Mouse (Mus musculus): ENCODE measurements around the gene Sec16a. TPM values are rescaled to one million over a fixed set of nuclear protein-coding genes. Genes with fewer than 3 reads are reported as not detected.

Gene Sec16a
- polyA plus RNA-seq, 1 experiment from 2014 or later, result 21.4 TPM

GRCm38 (mm10) chr2:26444368-26444767 is 648 bp downstream of the Sec16a start:
- Histone ChIP-seq H3K27ac (replicated peaks) (peak overlapping the region; percentile 92), H3K36me3 (peaks cover 27% of the 10 kb centered on the region)
- 5% methylated on average over 15 of the region's 15 CpGs for WGBS

GRCm38 (mm10) chr2:26443876-26444275 is 1.1 kb downstream of the Sec16a start:
- Histone ChIP-seq H3K36me3 (peaks cover 32% of the 10 kb centered on the region), H3K4me3 (peak overlapping the region; percentile 93), H3K4me1 (peaks cover 49% of the 10 kb centered on the region), H3K27me3 (ENCODE audit: low read depth, poor library complexity, severe bottlenecking) (no peaks in the 10 kb centered on the region), H3K27ac (replicated peaks) (no peak overlapping the region), H3K9me3 (replicated peaks) (no peaks in the 10 kb centered on the region)
- 61% methylated on average over 3 of the region's 3 CpGs for WGBS
- DNase-seq (ENCODE audit: low spot score), result no peak

More at GRCm38 (mm10) chr2:26444368-26444767, 648 bp downstream of the Sec16a start:
- Histone ChIP-seq H3K4me3 (peak overlapping the region; percentile 93), H3K27me3 (ENCODE audit: low read depth, poor library complexity, severe bottlenecking) (no peaks in the 10 kb centered on the region), H3K4me1 (peaks cover 49% of the 10 kb centered on the region), H3K9me3 (replicated peaks) (no peaks in the 10 kb centered on the region)
- no peak for DNase-seq (ENCODE audit: low spot score)

- 72% methylated on average over 1 of the region's 1 CpGs for WGBS
- H3K4me1 ChIP-seq, result peaks cover 45% of the 10 kb centered on the region
- H3K9me3 ChIP-seq (replicated peaks), result no peaks in the 10 kb centered on the region
- H3K27ac ChIP-seq (replicated peaks), result no peak overlapping the region
- H3K4me3 ChIP-seq, result no peak overlapping the region
- H3K27me3 ChIP-seq (ENCODE audit: low read depth, poor library complexity, severe bottlenecking), result no peaks in the 10 kb centered on the region
- peaks cover 42% of the 10 kb centered on the region for H3K36me3 ChIP-seq
- DNase-seq (ENCODE audit: low spot score), result no peak
Observed at GRCm38 (mm10) chr2:26442843-26443242, 2.2 kb downstream of the Sec16a start.

GRCm38 (mm10) chr2:26441688-26442087 is 3.3 kb downstream of the Sec16a start:
- Histone ChIP-seq H3K27me3 (ENCODE audit: low read depth, poor library complexity, severe bottlenecking) (no peaks in the 10 kb centered on the region), H3K36me3 (peaks cover 54% of the 10 kb centered on the region), H3K4me3 (no peak overlapping the region), H3K9me3 (replicated peaks) (no peaks in the 10 kb centered on the region), H3K27ac (replicated peaks) (no peak overlapping the region), H3K4me1 (peaks cover 36% of the 10 kb centered on the region)
- WGBS, result 79% methylated on average over 5 of the region's 5 CpGs
- DNase-seq (ENCODE audit: low spot score), result no peak

- 92% methylated on average over 4 of the region's 4 CpGs for WGBS
- no peak for DNase-seq (ENCODE audit: low spot score)
- Histone ChIP-seq H3K27ac (replicated peaks) (no peak overlapping the region), H3K36me3 (peaks cover 54% of the 10 kb centered on the region), H3K4me3 (no peak overlapping the region), H3K9me3 (replicated peaks) (no peaks in the 10 kb centered on the region), H3K27me3 (ENCODE audit: low read depth, poor library complexity, severe bottlenecking) (no peaks in the 10 kb centered on the region), H3K4me1 (peaks cover 31% of the 10 kb centered on the region)
Observed at GRCm38 (mm10) chr2:26441261-26441660, 3.8 kb downstream of the Sec16a start.

- H3K36me3 ChIP-seq, result peaks cover 70% of the 10 kb centered on the region
- 91% methylated on average over 6 of the region's 6 CpGs for WGBS
Observed at GRCm38 (mm10) chr2:26439671-26440070, 5.3 kb downstream of the Sec16a start.

GRCm38 (mm10) chr2:26438373-26438772 is 6.6 kb downstream of the Sec16a start:
- Histone ChIP-seq H3K36me3 (peaks cover 83% of the 10 kb centered on the region), H3K27me3 (ENCODE audit: low read depth, poor library complexity, severe bottlenecking) (no peaks in the 10 kb centered on the region), H3K9me3 (replicated peaks) (no peaks in the 10 kb centered on the region), H3K4me3 (no peak overlapping the region), H3K4me1 (peaks cover 9% of the 10 kb centered on the region), H3K27ac (replicated peaks) (no peak overlapping the region)
- no peak for DNase-seq (ENCODE audit: low spot score)
- 91% methylated on average over 7 of the region's 7 CpGs for WGBS

More at GRCm38 (mm10) chr2:26439671-26440070, 5.3 kb downstream of the Sec16a start:
- Histone ChIP-seq H3K27me3 (ENCODE audit: low read depth, poor library complexity, severe bottlenecking) (no peaks in the 10 kb centered on the region), H3K9me3 (replicated peaks) (no peaks in the 10 kb centered on the region), H3K4me3 (no peak overlapping the region), H3K27ac (replicated peaks) (no peak overlapping the region), H3K4me1 (peaks cover 21% of the 10 kb centered on the region)
- DNase-seq (ENCODE audit: low spot score), result no peak

GRCm38 (mm10) chr2:26437221-26437620 is 7.8 kb downstream of the Sec16a start:
- no peaks in the 10 kb centered on the region for H3K9me3 ChIP-seq (replicated peaks)
- H3K27ac ChIP-seq (replicated peaks), result no peak overlapping the region
- H3K36me3 ChIP-seq, result peaks cover 95% of the 10 kb centered on the region
- H3K4me3 ChIP-seq, result no peak overlapping the region
- no peak for DNase-seq (ENCODE audit: low spot score)
- H3K4me1 ChIP-seq, result 0 out of 2 replicates have a peak, but pooled peaks cover 2% of the 10 kb centered on the region
- 89% methylated on average over 4 of the region's 4 CpGs for WGBS
- H3K27me3 ChIP-seq (ENCODE audit: low read depth, poor library complexity, severe bottlenecking), result no peaks in the 10 kb centered on the region

GRCm38 (mm10) chr2:26434791-26435572 is 10.0 kb downstream of the Sec16a start:
- 92% methylated on average over 7 of the region's 7 CpGs for WGBS
- H3K27ac ChIP-seq (replicated peaks), result no peak overlapping the region
- H3K4me1 ChIP-seq, result 0 out of 2 replicates have a peak, but pooled peaks cover 2% of the 10 kb centered on the region
- no peak for DNase-seq (ENCODE audit: low spot score)
- H3K36me3 ChIP-seq, result peaks cover 97% of the 10 kb centered on the region
- H3K27me3 ChIP-seq (ENCODE audit: low read depth, poor library complexity, severe bottlenecking), result no peaks in the 10 kb centered on the region
- H3K4me3 ChIP-seq, result no peak overlapping the region
- H3K9me3 ChIP-seq (replicated peaks), result no peaks in the 10 kb centered on the region

GRCm38 (mm10) chr2:26429851-26430250 is 15.2 kb downstream of the Sec16a start:
- H3K36me3 ChIP-seq, result peaks cover 100% of the 10 kb centered on the region
- H3K4me1 ChIP-seq, result no peaks in the 10 kb centered on the region
- H3K4me3 ChIP-seq, result no peak overlapping the region
- DNase-seq (ENCODE audit: low spot score), result no peak
- WGBS, result 96% methylated on average over 5 of the region's 5 CpGs
- no peaks in the 10 kb centered on the region for H3K9me3 ChIP-seq (replicated peaks)
- no peaks in the 10 kb centered on the region for H3K27me3 ChIP-seq (ENCODE audit: low read depth, poor library complexity, severe bottlenecking)
- H3K27ac ChIP-seq (replicated peaks), result no peak overlapping the region

- Histone ChIP-seq H3K4me3 (no peak overlapping the region), H3K27ac (replicated peaks) (no peak overlapping the region), H3K4me1 (no peaks in the 10 kb centered on the region), H3K9me3 (replicated peaks) (no peaks in the 10 kb centered on the region), H3K27me3 (ENCODE audit: low read depth, poor library complexity, severe bottlenecking) (no peaks in the 10 kb centered on the region), H3K36me3 (peaks cover 100% of the 10 kb centered on the region)
- DNase-seq (ENCODE audit: low spot score), result no peak
- 98% methylated on average over 2 of the region's 2 CpGs for WGBS
Observed at GRCm38 (mm10) chr2:26424541-26424940, 20.5 kb downstream of the Sec16a start.

- peaks cover 100% of the 10 kb centered on the region for H3K36me3 ChIP-seq
- WGBS, result 96% methylated on average over 1 of the region's 1 CpGs
Observed at GRCm38 (mm10) chr2:26423086-26423485, 21.9 kb downstream of the Sec16a start.

GRCm38 (mm10) chr2:26421969-26422368 is 23.0 kb downstream of the Sec16a start:
- H3K27ac ChIP-seq (replicated peaks), result no peak overlapping the region
- DNase-seq (ENCODE audit: low spot score), result no peak
- 96% methylated on average over 2 of the region's 2 CpGs for WGBS
- no peak overlapping the region for H3K4me3 ChIP-seq
- peaks cover 100% of the 10 kb centered on the region for H3K36me3 ChIP-seq
- H3K9me3 ChIP-seq (replicated peaks), result no peaks in the 10 kb centered on the region
- H3K4me1 ChIP-seq, result no peaks in the 10 kb centered on the region
- H3K27me3 ChIP-seq (ENCODE audit: low read depth, poor library complexity, severe bottlenecking), result no peaks in the 10 kb centered on the region

More at GRCm38 (mm10) chr2:26423086-26423485, 21.9 kb downstream of the Sec16a start:
- H3K4me1 ChIP-seq, result no peaks in the 10 kb centered on the region
- no peak overlapping the region for H3K27ac ChIP-seq (replicated peaks)
- H3K27me3 ChIP-seq (ENCODE audit: low read depth, poor library complexity, severe bottlenecking), result no peaks in the 10 kb centered on the region
- DNase-seq (ENCODE audit: low spot score), result no peak
- no peak overlapping the region for H3K4me3 ChIP-seq
- no peaks in the 10 kb centered on the region for H3K9me3 ChIP-seq (replicated peaks)
